Mouse (Mus musculus): ENCODE data around the gene Hsf5.
A peak's percentile ranks its signal among the peaks of the same experiment; 100 is the strongest.

Hsf5 gene

GRCm38 (mm10) chr11:87616790-87617474, at the start of gene Hsf5:
Hsf5 (plus strand) TSS chr11:87617164.
- no peak for DNase-seq (ENCODE audit: low spot score)

GRCm38 (mm10) chr11:87568255-87568953, 48.6 kb upstream of the Hsf5 start, which contains the start of gene Sept4:
Sept4 (plus strand) TSS chr11:87568903.
- DNase-seq (ENCODE audit: low spot score), result no peak

GRCm38 (mm10) chr11:87570743-87571142, 46.2 kb upstream of the Hsf5 start:
- DNase-seq (ENCODE audit: low spot score), result no peak

GRCm38 (mm10) chr11:87571361-87571950, 45.5 kb upstream of the Hsf5 start:
- no peak for DNase-seq (ENCODE audit: low spot score)

- DNase-seq (ENCODE audit: low spot score), result no peak
These were observed 43.2 kb upstream of the Hsf5 start for GRCm38 (mm10) chr11:87573751-87574150.

- no peak for DNase-seq (ENCODE audit: low spot score)
These were observed 42.3 kb upstream of the Hsf5 start for GRCm38 (mm10) chr11:87574520-87575180.

- DNase-seq (ENCODE audit: low spot score), result no peak
These were observed 39.2 kb upstream of the Hsf5 start for GRCm38 (mm10) chr11:87577601-87578248.

GRCm38 (mm10) chr11:87578249-87578962, 38.6 kb upstream of the Hsf5 start:
- peak; percentile 70 for DNase-seq (ENCODE audit: low spot score)

- DNase-seq (ENCODE audit: low spot score), result no peak
These were observed 37.9 kb upstream of the Hsf5 start for GRCm38 (mm10) chr11:87578963-87579601.

- no peak for DNase-seq (ENCODE audit: low spot score)
These were observed 37.3 kb upstream of the Hsf5 start for GRCm38 (mm10) chr11:87579713-87580112.

GRCm38 (mm10) chr11:87580543-87581085, 36.4 kb upstream of the Hsf5 start:
- no peak for DNase-seq (ENCODE audit: low spot score)

GRCm38 (mm10) chr11:87581161-87581865, 35.7 kb upstream of the Hsf5 start:
- no peak for DNase-seq (ENCODE audit: low spot score)

- DNase-seq (ENCODE audit: low spot score), result peak; percentile 82
These were observed 34.8 kb upstream of the Hsf5 start for GRCm38 (mm10) chr11:87581933-87582710.

- no peak for DNase-seq (ENCODE audit: low spot score)
These were observed 33.5 kb upstream of the Hsf5 start for GRCm38 (mm10) chr11:87583291-87584034.

- no peak for DNase-seq (ENCODE audit: low spot score)
These were observed 32.1 kb upstream of the Hsf5 start for GRCm38 (mm10) chr11:87584711-87585505.

GRCm38 (mm10) chr11:87587211-87587874, 29.6 kb upstream of the Hsf5 start:
- no peak for DNase-seq (ENCODE audit: low spot score)

- no peak for DNase-seq (ENCODE audit: low spot score)
These were observed 27.4 kb upstream of the Hsf5 start for GRCm38 (mm10) chr11:87589605-87590004.

Measured in layer of hippocampus, adult 11-12 months (tissue).